Mouse (Mus musculus): Measurements from ENCODE around the gene Dnpep. TPM values are rescaled to one million over a fixed set of nuclear protein-coding genes. Genes with fewer than 3 reads are reported as not detected.

Dnpep gene
- polyA plus RNA-seq (2015; fragmentation: Nextera tagmentation; extraction: Ambion mirVana), result 110 and 112 TPM in 2 replicates

DNA sequence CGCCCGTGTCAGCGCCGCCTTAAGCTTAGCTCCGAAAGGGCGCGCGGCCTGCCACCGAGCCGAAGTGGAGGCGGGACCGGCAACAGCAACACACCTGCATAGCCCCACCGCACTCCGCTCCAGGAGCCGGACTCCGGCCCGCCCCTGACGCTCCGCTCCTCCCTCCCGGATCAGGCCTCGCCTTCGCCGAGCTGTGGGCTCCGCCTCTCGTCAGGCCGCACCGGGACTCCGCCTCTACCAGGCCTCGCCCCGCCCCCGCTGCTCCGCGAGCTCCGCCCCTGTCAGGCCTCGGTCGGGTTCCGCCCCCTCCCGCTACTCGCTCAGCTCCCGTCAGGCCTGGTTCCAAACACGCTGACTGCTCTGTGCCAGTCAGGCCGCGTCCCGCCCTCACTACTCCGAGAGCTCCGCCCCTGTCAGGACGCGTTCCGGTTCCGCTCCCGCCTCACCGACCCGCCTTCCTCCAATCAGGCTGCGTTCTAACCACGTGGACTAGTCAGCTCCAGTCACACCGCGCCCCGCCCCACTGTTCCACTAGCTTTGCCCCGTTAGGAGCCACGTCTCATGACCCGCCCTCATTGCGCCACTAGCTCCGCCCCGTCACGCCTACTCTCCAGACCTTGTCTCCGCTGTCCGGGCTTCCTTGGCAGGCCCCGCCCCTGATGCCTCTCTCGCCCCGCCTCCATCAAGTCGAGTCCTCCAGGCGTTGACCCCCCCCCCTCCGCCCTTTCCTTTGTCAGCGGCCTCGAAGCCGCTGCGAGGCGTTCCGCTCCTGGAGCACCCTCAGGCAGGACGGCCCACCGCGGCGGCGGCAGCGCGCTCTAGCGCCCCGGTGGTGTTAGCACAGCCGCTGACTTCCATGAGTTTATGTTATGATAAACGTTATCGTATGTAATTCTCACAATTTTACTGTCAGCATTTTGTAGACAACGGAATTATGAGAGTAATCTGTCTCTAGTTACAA lies at the start of gene Dnpep:
TSS of gene Dnpep (minus strand) at position 750 of the 961 bp plus-strand sequence.
- H3K27me3 ChIP-seq, result no peaks in the 10 kb centered on the region; the same call in 1 of the 2 replicates
- peak within 1 kb of the TSS; percentile 89 for H3K27ac ChIP-seq
- no peaks in the 10 kb centered on the region for H3K9me3 ChIP-seq
- peak within 1 kb of the TSS; percentile 76 for H3K9ac ChIP-seq
- peak within 1 kb of the TSS; percentile 68 for H3K4me3 ChIP-seq
- peak within 1 kb of the TSS; percentile 71 for H3K4me2 ChIP-seq
- peaks cover 7% of the 10 kb centered on the region for H3K4me1 ChIP-seq
- H3K36me3 ChIP-seq, result peaks cover 30% of the 10 kb centered on the region
- under 1% methylated on average over 90 of the region's 92 CpGs for WGBS
- ATAC-seq (ENCODE audit: insufficient number of reproducible peaks, insufficient read depth, low FRiP score, low TSS enrichment, low read depth), result peak; percentile 98

DNA sequence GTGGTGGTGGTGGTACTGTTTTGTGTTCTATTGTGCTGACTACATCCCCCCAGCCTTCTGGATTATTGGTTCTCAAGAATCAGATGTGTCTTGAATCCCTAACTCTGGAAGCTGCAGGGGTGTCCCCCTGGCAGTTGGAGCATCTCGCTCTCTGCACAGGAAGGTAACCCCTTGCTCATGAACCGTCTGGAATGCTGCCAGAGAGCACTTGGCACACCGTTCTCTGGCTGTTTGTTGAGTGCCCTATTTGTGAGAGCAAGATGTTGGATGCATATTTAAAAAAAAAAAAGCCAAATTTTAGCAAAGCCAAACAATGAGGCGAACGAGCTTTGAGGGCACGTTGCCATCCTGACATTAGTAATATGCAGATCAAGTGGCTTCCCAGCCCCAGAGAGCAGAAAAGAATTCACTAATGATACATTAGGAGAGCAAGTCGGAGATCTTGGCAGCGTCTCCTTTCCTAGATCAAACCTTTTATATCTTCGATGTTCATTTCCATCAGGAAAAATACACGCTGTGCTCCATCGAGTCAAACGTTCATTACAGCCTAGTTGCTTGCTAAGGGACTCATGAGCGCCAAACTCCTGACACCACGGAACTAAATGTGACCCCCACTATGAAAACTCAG lies 47.8 kb upstream of the Dnpep start:
- 71% methylated on average over 14 of the region's 14 CpGs for whole genome bisulfite sequencing
- H3K27me3 ChIP-seq, result peaks cover 35% of the 10 kb centered on the region

DNA sequence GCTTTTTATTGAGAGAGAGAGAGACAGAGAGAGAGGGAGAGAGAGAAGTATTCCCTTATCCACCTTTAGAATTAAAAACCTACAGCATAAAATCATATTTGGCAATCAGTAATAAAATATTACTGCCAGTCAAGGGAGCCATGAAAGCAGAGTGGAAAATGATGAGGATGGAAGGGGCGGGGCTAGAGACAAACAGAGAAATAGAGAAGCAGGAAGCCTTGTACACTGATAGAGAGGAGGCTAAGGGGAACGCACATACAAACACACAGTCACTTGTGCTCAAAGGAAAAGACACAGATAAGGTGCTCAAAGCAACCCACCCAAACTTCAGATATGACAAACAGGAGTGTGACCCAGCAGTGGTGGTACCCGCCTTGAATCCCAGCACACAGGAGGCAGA lies 46.1 kb upstream of the Dnpep start:
- Histone ChIP-seq H3K36me3 (no peaks in the 10 kb centered on the region), H3K9ac (no peak overlapping the region), H3K4me1 (peaks cover 29% of the 10 kb centered on the region), H3K4me2 (no peak overlapping the region), H3K27ac (no peak overlapping the region), H3K4me3 (no peak overlapping the region), H3K27me3 (peaks cover 40% of the 10 kb centered on the region), H3K9me3 (no peaks in the 10 kb centered on the region)
- ATAC-seq (ENCODE audit: insufficient number of reproducible peaks, insufficient read depth, low FRiP score, low TSS enrichment, low read depth), result no peak
- WGBS, result 89% methylated on average over 3 of the region's 3 CpGs

More for the DNA sequence above, 47.8 kb upstream of the Dnpep start:
- H3K27ac ChIP-seq, result no peak overlapping the region
- H3K9ac ChIP-seq, result no peak overlapping the region
- H3K4me3 ChIP-seq, result no peak overlapping the region
- no peaks in the 10 kb centered on the region for H3K36me3 ChIP-seq
- no peak for ATAC-seq (ENCODE audit: insufficient number of reproducible peaks, insufficient read depth, low FRiP score, low TSS enrichment, low read depth)
- H3K4me1 ChIP-seq, result peaks cover 19% of the 10 kb centered on the region
- H3K9me3 ChIP-seq, result no peaks in the 10 kb centered on the region
- H3K4me2 ChIP-seq, result no peak overlapping the region

DNA sequence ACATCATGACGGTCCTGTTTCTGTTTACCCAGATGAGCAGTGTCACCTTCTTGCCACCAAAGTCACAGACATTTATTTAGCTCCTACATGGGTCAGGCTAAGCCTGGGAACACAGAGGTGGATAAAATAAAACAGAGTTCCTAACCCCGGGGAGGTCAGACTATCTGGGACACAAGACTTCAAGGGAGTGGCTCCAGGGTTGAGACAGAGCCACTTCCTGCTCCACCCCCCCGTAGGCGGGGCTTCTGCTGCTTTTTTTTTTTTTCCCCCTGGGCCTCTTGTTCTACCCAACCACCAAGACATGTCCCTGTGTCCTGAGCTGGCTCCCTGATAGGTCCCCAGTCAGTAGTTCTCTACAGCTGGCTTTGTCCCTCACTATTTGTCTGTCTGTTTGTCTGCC lies 44.0 kb upstream of the Dnpep start:
- no peak overlapping the region for H3K27ac ChIP-seq
- 36% methylated on average over 4 of the region's 4 CpGs for WGBS
- ATAC-seq (ENCODE audit: insufficient number of reproducible peaks, insufficient read depth, low FRiP score, low TSS enrichment, low read depth), result no peak
- H3K4me3 ChIP-seq, result no peak overlapping the region
- peaks cover 32% of the 10 kb centered on the region for H3K4me1 ChIP-seq
- no peaks in the 10 kb centered on the region for H3K36me3 ChIP-seq
- no peaks in the 10 kb centered on the region for H3K9me3 ChIP-seq
- H3K27me3 ChIP-seq, result peaks cover 51% of the 10 kb centered on the region
- H3K9ac ChIP-seq, result no peak overlapping the region
- no peak overlapping the region for H3K4me2 ChIP-seq

DNA sequence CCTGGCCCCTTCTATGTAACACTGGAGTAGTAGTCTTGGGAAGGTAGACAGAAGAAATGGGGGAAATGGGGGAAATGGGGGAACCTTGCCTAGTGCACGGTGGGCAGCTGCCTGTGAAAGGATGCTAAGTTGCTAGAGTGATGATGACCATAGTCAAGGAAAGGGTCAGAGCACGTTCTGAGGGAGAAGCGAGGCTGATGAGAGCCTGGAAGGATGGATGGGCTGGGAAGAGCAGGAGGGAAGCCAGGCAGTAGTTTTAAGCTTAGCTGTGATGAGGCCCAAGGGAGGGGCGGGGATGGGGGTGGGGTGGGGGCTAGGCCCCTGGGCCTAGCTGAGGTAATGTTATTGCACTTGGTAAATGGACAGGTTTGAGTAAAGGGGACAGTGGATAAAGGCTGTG lies 43.3 kb upstream of the Dnpep start:
- H3K9me3 ChIP-seq, result no peaks in the 10 kb centered on the region
- H3K4me2 ChIP-seq, result peak overlapping the region; percentile 55; the same call in 1 of the 2 replicates
- H3K27ac ChIP-seq, result no peak overlapping the region
- peaks cover 51% of the 10 kb centered on the region for H3K27me3 ChIP-seq
- H3K9ac ChIP-seq, result no peak overlapping the region
- ATAC-seq (ENCODE audit: insufficient number of reproducible peaks, insufficient read depth, low FRiP score, low TSS enrichment, low read depth), result no peak
- WGBS, result 55% methylated on average over 4 of the region's 4 CpGs
- H3K4me1 ChIP-seq, result peaks cover 32% of the 10 kb centered on the region
- H3K36me3 ChIP-seq, result no peaks in the 10 kb centered on the region
- H3K4me3 ChIP-seq, result peak overlapping the region; percentile 41

DNA sequence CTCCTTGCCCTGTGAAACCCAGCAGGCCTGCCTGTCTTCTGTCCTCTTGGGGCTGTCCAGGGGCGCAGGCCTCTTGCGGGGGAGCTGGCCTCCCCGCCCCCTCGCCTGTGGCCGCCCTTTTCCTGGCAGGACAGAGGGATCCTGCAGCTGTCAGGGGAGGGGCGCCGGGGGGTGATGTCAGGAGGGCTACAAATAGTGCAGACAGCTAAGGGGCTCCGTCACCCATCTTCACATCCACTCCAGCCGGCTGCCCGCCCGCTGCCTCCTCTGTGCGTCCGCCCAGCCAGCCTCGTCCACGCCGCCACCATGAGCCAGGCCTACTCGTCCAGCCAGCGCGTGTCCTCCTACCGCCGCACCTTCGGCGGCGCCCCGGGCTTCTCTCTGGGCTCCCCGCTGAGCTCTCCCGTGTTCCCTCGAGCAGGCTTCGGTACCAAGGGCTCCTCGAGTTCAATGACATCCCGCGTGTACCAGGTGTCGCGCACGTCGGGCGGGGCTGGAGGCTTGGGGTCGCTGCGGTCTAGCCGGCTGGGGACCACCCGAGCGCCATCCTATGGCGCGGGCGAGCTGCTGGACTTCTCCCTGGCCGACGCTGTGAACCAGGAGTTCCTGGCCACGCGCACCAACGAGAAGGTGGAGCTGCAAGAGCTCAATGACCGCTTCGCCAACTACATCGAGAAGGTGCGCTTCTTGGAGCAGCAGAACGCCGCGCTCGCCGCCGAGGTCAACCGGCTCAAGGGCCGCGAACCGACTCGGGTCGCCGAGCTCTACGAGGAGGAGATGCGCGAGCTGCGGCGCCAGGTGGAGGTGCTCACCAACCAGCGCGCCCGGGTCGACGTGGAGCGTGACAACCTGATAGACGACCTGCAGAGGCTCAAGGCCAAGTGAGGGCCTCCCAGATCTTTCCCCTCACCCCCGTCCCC lies 42.6 kb upstream of the Dnpep start, which contains the start of gene Des:
TSS of gene Des (plus strand) at position 218 of the 920 bp plus-strand sequence.
- ATAC-seq (ENCODE audit: insufficient number of reproducible peaks, insufficient read depth, low FRiP score, low TSS enrichment, low read depth), result no peak

DNA sequence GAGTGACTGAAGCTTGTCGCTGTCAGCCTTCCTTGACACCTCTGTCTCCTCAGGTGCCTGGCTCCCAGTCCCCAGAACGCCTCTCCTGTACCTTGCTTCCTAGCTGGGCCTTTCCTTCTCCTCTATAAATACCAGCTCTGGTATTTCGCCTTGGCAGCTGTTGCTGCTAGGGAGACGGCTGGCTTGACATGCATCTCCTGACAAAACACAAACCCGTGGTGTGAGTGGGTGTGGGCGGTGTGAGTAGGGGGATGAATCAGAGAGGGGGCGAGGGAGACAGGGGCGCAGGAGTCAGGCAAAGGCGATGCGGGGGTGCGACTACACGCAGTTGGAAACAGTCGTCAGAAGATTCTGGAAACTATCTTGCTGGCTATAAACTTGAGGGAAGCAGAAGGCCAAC lies 41.6 kb upstream of the Dnpep start:
- no peak overlapping the region for H3K9ac ChIP-seq
- peaks cover 46% of the 10 kb centered on the region for H3K27me3 ChIP-seq
- WGBS, result 72% methylated on average over 13 of the region's 13 CpGs
- no peaks in the 10 kb centered on the region for H3K36me3 ChIP-seq
- H3K4me2 ChIP-seq, result peak overlapping the region; percentile 5; the same call in 1 of the 2 replicates
- no peak for ATAC-seq (ENCODE audit: insufficient number of reproducible peaks, insufficient read depth, low FRiP score, low TSS enrichment, low read depth)
- H3K4me1 ChIP-seq, result peaks cover 26% of the 10 kb centered on the region
- no peak overlapping the region for H3K27ac ChIP-seq
- H3K9me3 ChIP-seq, result no peaks in the 10 kb centered on the region
- H3K4me3 ChIP-seq, result no peak overlapping the region

More for the DNA sequence above, 42.6 kb upstream of the Dnpep start, which contains the start of gene Des:
- Histone ChIP-seq H3K27ac (no peak within 1 kb of the TSS), H3K9me3 (no peaks in the 10 kb centered on the region), H3K36me3 (no peaks in the 10 kb centered on the region), H3K4me1 (peaks cover 26% of the 10 kb centered on the region), H3K4me2 (peak within 1 kb of the TSS; percentile 55), H3K9ac (peak within 1 kb of the TSS; percentile 66), H3K4me3 (peak within 1 kb of the TSS; percentile 41), H3K27me3 (peaks cover 51% of the 10 kb centered on the region)
- 4% methylated on average over 80 of the region's 80 CpGs for WGBS

DNA sequence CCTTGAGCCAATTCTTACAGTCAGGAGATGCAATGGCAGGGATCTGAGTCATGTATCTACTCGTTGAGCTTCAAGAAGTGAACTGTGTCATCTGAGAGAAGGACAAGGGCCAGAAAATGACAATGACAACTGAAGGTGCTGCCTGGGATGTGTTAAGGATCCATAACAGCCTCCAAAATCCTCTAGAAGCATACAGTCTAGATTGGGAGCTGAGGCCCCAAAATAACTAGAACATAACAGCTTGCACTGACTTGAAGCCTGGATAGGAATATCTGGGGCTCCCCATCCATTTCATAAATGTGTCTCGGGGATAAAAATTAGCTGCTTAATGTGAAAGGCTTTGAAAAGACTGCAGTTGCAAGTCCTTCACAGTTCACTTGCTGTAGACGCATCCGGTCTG lies 40.2 kb upstream of the Dnpep start:
- Histone ChIP-seq H3K9ac (no peak overlapping the region), H3K4me2 (no peak overlapping the region), H3K27ac (no peak overlapping the region), H3K4me3 (no peak overlapping the region), H3K27me3 (peaks cover 46% of the 10 kb centered on the region), H3K36me3 (no peaks in the 10 kb centered on the region), H3K9me3 (no peaks in the 10 kb centered on the region), H3K4me1 (peaks cover 26% of the 10 kb centered on the region)
- 86% methylated on average over 4 of the region's 4 CpGs for WGBS
- no peak for ATAC-seq (ENCODE audit: insufficient number of reproducible peaks, insufficient read depth, low FRiP score, low TSS enrichment, low read depth)

DNA sequence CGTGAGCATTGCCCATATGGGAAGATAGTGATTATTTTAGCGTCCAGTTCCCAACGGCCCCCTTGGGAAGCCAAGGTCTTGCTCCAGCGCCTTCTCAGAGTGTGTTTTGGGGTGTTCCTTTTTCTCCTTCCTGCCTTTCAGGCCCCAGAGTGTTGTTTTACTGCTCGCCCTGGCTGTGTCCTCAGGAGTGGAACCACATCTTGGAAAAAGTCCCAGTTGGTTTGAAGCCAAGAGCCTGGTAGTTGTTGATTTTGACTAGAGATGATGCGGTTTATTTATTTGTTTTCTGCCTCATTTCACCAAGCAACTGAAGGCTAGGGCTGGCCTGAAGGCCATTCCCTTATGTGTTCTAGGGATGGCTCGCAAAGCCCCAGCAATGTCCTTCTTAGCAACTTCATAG lies 39.5 kb upstream of the Dnpep start:
- Histone ChIP-seq H3K4me2 (no peak overlapping the region), H3K4me3 (no peak overlapping the region), H3K27ac (no peak overlapping the region), H3K9me3 (no peaks in the 10 kb centered on the region), H3K9ac (no peak overlapping the region), H3K27me3 (peaks cover 44% of the 10 kb centered on the region), H3K4me1 (peaks cover 26% of the 10 kb centered on the region), H3K36me3 (no peaks in the 10 kb centered on the region)
- WGBS, result 70% methylated on average over 7 of the region's 7 CpGs
- ATAC-seq (ENCODE audit: insufficient number of reproducible peaks, insufficient read depth, low FRiP score, low TSS enrichment, low read depth), result no peak

DNA sequence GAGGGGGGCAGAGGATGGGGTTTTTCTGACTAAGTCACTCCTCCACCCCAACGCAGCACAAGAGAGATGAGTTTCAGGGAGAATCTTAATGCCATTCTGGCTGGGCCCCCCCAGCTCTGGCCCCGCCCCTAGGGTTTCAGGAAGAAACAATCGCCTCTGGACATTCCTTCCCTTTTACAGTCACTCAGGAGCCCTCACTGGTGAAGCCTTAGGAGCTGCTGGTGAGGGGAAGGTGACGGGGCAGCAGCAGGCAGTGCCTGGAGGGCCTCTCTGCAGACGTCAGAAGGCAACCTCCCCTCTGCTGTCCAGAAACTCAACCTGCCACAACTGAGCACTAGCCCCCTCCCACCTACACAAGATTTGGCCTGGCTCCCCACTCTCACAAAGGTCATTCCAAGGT lies 31.5 kb upstream of the Dnpep start:
- no peak overlapping the region for H3K27ac ChIP-seq
- peak; percentile 22; the same call in 1 of the 2 replicates for ATAC-seq (ENCODE audit: insufficient number of reproducible peaks, insufficient read depth, low FRiP score, low TSS enrichment, low read depth)
- 30% methylated on average over 5 of the region's 5 CpGs for WGBS
- no peaks in the 10 kb centered on the region for H3K27me3 ChIP-seq
- no peak overlapping the region for H3K4me3 ChIP-seq
- H3K9ac ChIP-seq, result no peak overlapping the region
- H3K36me3 ChIP-seq, result no peaks in the 10 kb centered on the region
- no peak overlapping the region for H3K4me2 ChIP-seq
- no peaks in the 10 kb centered on the region for H3K9me3 ChIP-seq
- peaks cover 22% of the 10 kb centered on the region for H3K4me1 ChIP-seq

DNA sequence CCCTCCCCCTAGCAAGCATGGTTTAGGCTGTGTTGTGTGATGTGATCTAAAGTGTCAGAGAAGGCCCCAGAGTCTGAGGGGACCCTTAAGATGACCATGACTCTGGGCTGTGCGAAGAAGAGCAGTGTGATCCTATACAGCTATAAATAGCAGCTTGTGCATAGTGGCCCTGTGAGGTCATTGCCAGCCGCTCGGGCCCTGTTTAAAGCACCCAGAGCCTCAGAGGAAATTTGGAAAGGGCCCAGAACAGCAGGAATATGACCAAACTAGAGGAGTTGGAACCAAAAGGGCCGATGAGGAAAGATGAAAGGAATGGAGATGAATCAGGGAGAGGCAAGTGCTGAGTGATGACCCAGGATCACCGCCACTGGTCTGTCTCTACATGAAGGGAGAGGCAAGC lies 29.5 kb upstream of the Dnpep start:
- no peak for ATAC-seq (ENCODE audit: insufficient number of reproducible peaks, insufficient read depth, low FRiP score, low TSS enrichment, low read depth)
- no peak overlapping the region for H3K4me3 ChIP-seq
- H3K27me3 ChIP-seq, result peaks cover 5% of the 10 kb centered on the region; the same call in 1 of the 2 replicates
- no peaks in the 10 kb centered on the region for H3K36me3 ChIP-seq
- WGBS, result 84% methylated on average over 5 of the region's 5 CpGs
- H3K4me2 ChIP-seq, result no peak overlapping the region
- peaks cover 29% of the 10 kb centered on the region for H3K4me1 ChIP-seq
- no peaks in the 10 kb centered on the region for H3K9me3 ChIP-seq
- no peak overlapping the region for H3K27ac ChIP-seq
- H3K9ac ChIP-seq, result no peak overlapping the region
